Mouse (Mus musculus): ENCODE measurements around the gene Rpl31.

DNA sequence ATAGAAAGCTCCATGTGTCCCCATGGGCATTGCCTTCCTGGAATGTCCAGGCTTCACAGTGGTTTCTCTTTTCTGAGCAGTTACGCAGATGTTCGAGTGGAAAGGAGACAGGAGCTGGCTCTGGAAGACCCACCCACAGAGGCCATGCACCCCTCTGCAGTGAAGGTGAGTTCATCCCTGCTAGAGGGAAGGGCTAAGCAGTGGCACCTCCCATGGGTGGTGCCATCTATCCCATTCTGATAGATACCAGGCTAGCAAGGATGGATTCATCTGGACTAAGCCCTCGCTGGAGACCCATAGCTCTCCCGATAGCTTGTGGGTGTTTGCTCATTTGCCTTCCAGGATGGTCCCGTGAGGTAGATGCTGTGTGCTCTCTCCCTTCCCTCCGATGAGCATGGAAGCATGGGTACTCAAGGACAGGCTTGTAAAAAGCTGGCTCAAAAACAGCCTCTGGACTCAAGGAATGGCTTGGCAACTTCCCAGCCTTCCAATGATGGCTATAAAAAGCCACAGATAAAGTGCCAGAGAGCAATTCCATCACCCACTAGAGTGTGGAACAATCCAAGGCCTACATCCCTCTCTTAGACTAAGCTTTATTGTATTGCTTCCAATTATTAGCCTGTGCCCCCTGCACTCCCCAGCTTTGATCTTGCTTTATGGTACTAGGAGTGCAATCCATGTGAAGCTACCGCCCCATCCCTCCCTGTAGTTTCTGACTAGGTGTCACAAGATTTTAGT lies 36.6 kb upstream of the Rpl31 start:
- TF ChIP-seq CTCF (IDR thresholded peaks at IDR 0.05; ENCODE audit: borderline replicate concordance, insufficient read depth, low read depth, low read length) (no peak), POLR2A (IDR thresholded peaks at IDR 0.05; ENCODE audit: borderline replicate concordance, insufficient read depth, low read length) (no peak)

Data from cerebellum, adult 2 months (tissue).